Mouse (Mus musculus) heart, adult 2 months (tissue): ENCODE measurements at regions not wholly inside any gene's neighbourhood (a gene's known extent, or its start where the extent isn't known, plus 50 kb on each side); places are given as distances from the start of the nearest gene placed in this dataset.

Experiments used
- CTCF ChIP-seq: fragments of 200-600 bp; IDR thresholded peaks from 2 replicates; pipeline ENCODE4 v1.8.1; 2022; ENCODE audit warnings: antibody characterized with exemption, mild to moderate bottlenecking, moderate library complexity
- EP300 ChIP-seq: fragments of 200-500 bp; IDR thresholded peaks from 2 replicates; pipeline ENCODE4 v1.6.1; 2011; ENCODE audit warnings: low read depth, low read length, control low read depth; ENCODE audit not compliant: insufficient read depth
- POLR2A ChIP-seq: fragments of 200-500 bp; IDR thresholded peaks from 2 replicates; pipeline ENCODE4 v1.6.1; 2011; ENCODE audit warnings: mild to moderate bottlenecking, low read depth, low read length, control low read depth; ENCODE audit not compliant: insufficient read depth

DNA sequence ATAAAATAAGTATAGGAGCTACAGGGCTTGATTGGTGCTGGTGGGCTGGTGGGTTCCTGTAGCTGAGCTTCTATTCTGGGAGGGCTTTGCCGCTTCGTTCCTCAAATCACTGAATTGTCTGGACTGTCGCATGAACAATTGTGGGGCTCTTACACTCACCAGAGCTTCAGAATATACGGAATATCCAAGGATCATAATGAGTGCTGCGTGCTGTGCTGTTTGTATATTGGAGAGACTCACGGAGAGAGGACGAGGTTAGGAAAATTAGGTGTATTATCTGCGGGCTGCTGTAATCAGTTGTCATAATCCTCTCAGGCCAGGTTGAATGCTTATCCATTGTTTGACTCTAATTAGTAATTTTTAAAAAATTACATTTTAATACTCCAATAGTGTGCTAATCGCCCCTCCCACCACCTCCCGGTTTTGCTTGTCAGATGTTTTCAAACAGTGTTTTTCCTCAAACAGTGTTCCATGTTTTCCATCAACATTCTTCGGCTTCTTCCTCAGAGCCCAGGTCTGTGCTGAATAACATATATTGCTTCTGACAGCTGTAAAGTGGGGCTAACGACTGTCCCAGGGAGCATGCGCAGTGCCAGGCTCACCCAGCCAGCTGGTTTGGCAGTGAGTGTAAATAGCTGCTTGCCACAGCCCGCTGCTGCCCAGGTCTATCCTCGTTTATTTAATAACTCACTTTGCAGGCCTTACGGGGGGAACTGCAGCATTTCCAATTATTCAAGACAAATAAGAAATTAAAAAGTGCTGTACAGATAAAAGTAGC, 114.2 kb downstream of the Naa11 start:
- TF ChIP-seq CTCF: no peak
- no peak for TF ChIP-seq POLR2A
- TF ChIP-seq EP300: no peak
